Comparison of ENCODE assay signal across 7 mouse cellular contexts in genomic region chr7:19002848-19003498, GRCm38 (mm10). TPM values are rescaled to one million over a fixed set of nuclear protein-coding genes. Genes with fewer than 3 reads are reported as not detected.
DNase-seq lines count a peak whose midpoint lies in the region; ATAC-seq and TF ChIP-seq lines count a peak whose summit lies in the region.

No protein-coding gene starts in this region.

- no peak for TF ChIP-seq CTCF in cortical plate, adult 2 months (IDR thresholded peaks at IDR 0.05; ENCODE audit: extremely low read depth, insufficient read depth, low read length)
- no peak for TF ChIP-seq CTCF in gastrocnemius, adult 2 months (IDR thresholded peaks at IDR 0.05)
- TF ChIP-seq CTCF in left cerebral cortex, adult 2 months (IDR thresholded peaks at IDR 0.05) = no peak

- H3K27ac ChIP-seq in cortical plate, adult 2 months (ENCODE audit: insufficient read depth, low read length) = peak overlapping the region; percentile 84
- H3K27ac ChIP-seq in gastrocnemius, adult 2 months = peak overlapping the region; percentile 91
- peak overlapping the region; percentile 60 for H3K27ac ChIP-seq in hindbrain, embryonic 16.5 days (ENCODE audit: low read depth, low read length)
- peak overlapping the region; percentile 94 for H3K27ac ChIP-seq in left cerebral cortex, adult 2 months

- intact Hi-C loops in gastrocnemius, adult 2 months (cut with DNase I) = loop anchor here (2.0 kb wide), 1 partner anchor 106 kb away; no protein-coding TSS in a partner anchor
- intact Hi-C loops in left cerebral cortex, adult 2 months (cut with DNase I) = loop anchor here (1.0 to 10.0 kb wide), 2 partner anchors 12 to 712 kb away; partner anchors contain the start of genes Mypop and Tomm40

- peak; percentile 59 to 60 for DNase-seq in adrenal gland, adult 18-20 months (ENCODE audit: low spot score in 2 of 2)
- DNase-seq in gastrocnemius, adult 2 months = peak; percentile 73
- peak; percentile 71 to 76 for DNase-seq in left cerebral cortex, adult 2 months (ENCODE audit: extremely low spot score in 1 of 2, low spot score in 2 of 2)
- peak; percentile 68 to 84 for DNase-seq in right cerebral cortex, postnatal 36 days (ENCODE audit: low spot score in 2 of 2)

- no peaks in the 10 kb centered on the region for H3K27me3 ChIP-seq in hindbrain, embryonic 16.5 days (replicated peaks; ENCODE audit: control insufficient read depth, insufficient read depth, low read length)

- peak; percentile 61 for ATAC-seq in hindbrain, embryonic 16.5 days
- ATAC-seq in megakaryocyte, adult 5-6 weeks (ENCODE audit: poor library complexity, severe bottlenecking) = peak; percentile 66

- H3K4me1 ChIP-seq in cortical plate, adult 2 months (ENCODE audit: control insufficient read depth, insufficient read depth, low read length) = no peaks in the 10 kb centered on the region
- H3K4me1 ChIP-seq in hindbrain, embryonic 16.5 days (ENCODE audit: control insufficient read depth, insufficient read depth, low read depth, low read length) = peaks cover 34% of the 10 kb centered on the region

- peak overlapping the region; percentile 74 for H3K9ac ChIP-seq in hindbrain, embryonic 16.5 days (ENCODE audit: low read depth, low read length)

- no peaks in the 10 kb centered on the region for H3K9me3 ChIP-seq in hindbrain, embryonic 16.5 days (ENCODE audit: control insufficient read depth, low read length)

- peak; percentile 55 for TF ChIP-seq POLR2A in cortical plate, adult 2 months (IDR thresholded peaks at IDR 0.05; ENCODE audit: extremely low read depth, insufficient read depth, low read length)

- peak overlapping the region; percentile 75 for H3K4me2 ChIP-seq in hindbrain, embryonic 16.5 days (ENCODE audit: low read length)

- H3K4me3 ChIP-seq in cortical plate, adult 2 months (ENCODE audit: insufficient read depth, low read length) = peak overlapping the region; percentile 32
- H3K4me3 ChIP-seq in gastrocnemius, adult 2 months = peak overlapping the region; percentile 77
- peak overlapping the region; percentile 43 for H3K4me3 ChIP-seq in hindbrain, embryonic 16.5 days (ENCODE audit: low read length)
- peak overlapping the region; percentile 46 for H3K4me3 ChIP-seq in left cerebral cortex, adult 2 months

- peaks cover 20% of the 10 kb centered on the region for H3K36me3 ChIP-seq in hindbrain, embryonic 16.5 days (ENCODE audit: control insufficient read depth, insufficient read depth, low read length)

- WGBS in hindbrain, embryonic 16.5 days = 3% methylated on average over 17 of the region's 17 CpGs

RNA-seq across cellular contexts. Expression of gene Irf2bp1, which starts 0.9 kb away (rescaled TPM):
- 10 to 100 TPM; 42.9 to 47.0 TPM for total RNA-seq in adrenal gland, adult 18-20 months (2021)
- polyA plus RNA-seq in cortical plate, adult 2 months (2012; rRNA removed) = 27.2 and 28.5 TPM in 2 replicates
- total RNA-seq in gastrocnemius, adult 2 months (2021) = 10 to 100 TPM; 18.2 to 20.5 TPM
- polyA plus RNA-seq in hindbrain, embryonic 16.5 days (2015; fragmentation: Nextera tagmentation; extraction: Ambion mirVana) = 26.8 and 27.3 TPM in 2 replicates
- total RNA-seq in left cerebral cortex, adult 2 months (2021) = 10 to 100 TPM; 47.7 to 49.2 TPM
- 11.4 and 14.5 TPM in 2 replicates for total RNA-seq in megakaryocyte, adult 5-6 weeks (2015)
- total RNA-seq in megakaryocyte, adult 5-6 weeks (2017) = 6.9 and 8.2 TPM in 2 replicates

RNA-seq across cellular contexts. Expression of gene Mypop, which starts 11.9 kb away (rescaled TPM):
- 10 to 100 TPM in 1 of 2 experiments, 1 to 10 TPM in 1; 9.3 to 12.2 TPM for total RNA-seq in adrenal gland, adult 18-20 months (2021)
- polyA plus RNA-seq in cortical plate, adult 2 months (2012; rRNA removed) = 49.7 and 50.8 TPM in 2 replicates
- total RNA-seq in gastrocnemius, adult 2 months (2021) = 1 to 10 TPM; 6.3 to 6.7 TPM
- 5.8 and 6.3 TPM in 2 replicates for polyA plus RNA-seq in hindbrain, embryonic 16.5 days (2015; fragmentation: Nextera tagmentation; extraction: Ambion mirVana)
- total RNA-seq in left cerebral cortex, adult 2 months (2021) = 10 to 100 TPM; 50.6 to 61.2 TPM
- total RNA-seq in megakaryocyte, adult 5-6 weeks (2015) = 0.25 TPM in 1 of 2 replicates, not detected in the other
- 0.15 and 0.24 TPM in 2 replicates for total RNA-seq in megakaryocyte, adult 5-6 weeks (2017)

RNA-seq across cellular contexts. Expression of gene Nanos2, which starts 15.8 kb away (rescaled TPM):
- not detected for total RNA-seq in adrenal gland, adult 18-20 months (2021)
- 2.8 and 3.3 TPM in 2 replicates for polyA plus RNA-seq in cortical plate, adult 2 months (2012; rRNA removed)
- not detected for total RNA-seq in gastrocnemius, adult 2 months (2021)
- polyA plus RNA-seq in hindbrain, embryonic 16.5 days (2015; fragmentation: Nextera tagmentation; extraction: Ambion mirVana) = 0.65 and 0.85 TPM in 2 replicates
- total RNA-seq in left cerebral cortex, adult 2 months (2021) = under 1 TPM; 0.51 to 0.86 TPM
- total RNA-seq in megakaryocyte, adult 5-6 weeks (2015) = not detected in 2 replicates
- not detected in 2 replicates for total RNA-seq in megakaryocyte, adult 5-6 weeks (2017)

RNA-seq across cellular contexts. Expression of gene Foxa3, which starts 20.4 kb away (rescaled TPM):
- total RNA-seq in adrenal gland, adult 18-20 months (2021) = not detected
- not detected in 2 replicates for polyA plus RNA-seq in cortical plate, adult 2 months (2012; rRNA removed)
- total RNA-seq in gastrocnemius, adult 2 months (2021) = not detected
- not detected in 2 replicates for polyA plus RNA-seq in hindbrain, embryonic 16.5 days (2015; fragmentation: Nextera tagmentation; extraction: Ambion mirVana)
- total RNA-seq in left cerebral cortex, adult 2 months (2021) = not detected
- total RNA-seq in megakaryocyte, adult 5-6 weeks (2015) = not detected in 2 replicates
- total RNA-seq in megakaryocyte, adult 5-6 weeks (2017) = not detected in 2 replicates

RNA-seq across cellular contexts. Expression of gene Sympk, which starts 21.2 kb away (rescaled TPM):
- total RNA-seq in adrenal gland, adult 18-20 months (2021) = 100 to 1,000 TPM in 1 of 2 experiments, 10 to 100 TPM in 1; 92.0 to 105 TPM
- 113 and 118 TPM in 2 replicates for polyA plus RNA-seq in cortical plate, adult 2 months (2012; rRNA removed)
- 10 to 100 TPM; 70.9 to 81.5 TPM for total RNA-seq in gastrocnemius, adult 2 months (2021)
- polyA plus RNA-seq in hindbrain, embryonic 16.5 days (2015; fragmentation: Nextera tagmentation; extraction: Ambion mirVana) = 24.1 and 27.5 TPM in 2 replicates
- 100 to 1,000 TPM; 126 to 133 TPM for total RNA-seq in left cerebral cortex, adult 2 months (2021)
- total RNA-seq in megakaryocyte, adult 5-6 weeks (2015) = 48.4 and 54.7 TPM in 2 replicates
- total RNA-seq in megakaryocyte, adult 5-6 weeks (2017) = 26.6 and 30.4 TPM in 2 replicates

Comparison
In these comparisons a context has a peak if more than half of its experiments do, and no peak if none do; other contexts are left out.
1. Peak in every context shown above with its lines: DNase-seq, ATAC-seq, H3K4me3 ChIP-seq and H3K27ac ChIP-seq.
2. RNA of gene Mypop, which starts 11.9 kb away (total RNA-seq): 50.6 to 61.2 TPM in left cerebral cortex, adult 2 months, 9.3 to 12.2 TPM in adrenal gland, adult 18-20 months and 6.3 to 6.7 TPM in gastrocnemius, adult 2 months; 0.15 to 0.25 TPM in megakaryocyte, adult 5-6 weeks; every median in the first group is over 4 times any median in the second.